Mouse (Mus musculus) heart, postnatal 0 days (tissue): ENCODE data around the gene Mamdc4.

Source experiments
- CTCF ChIP-seq: IDR thresholded peaks from 2 replicates; pipeline ENCODE4 v1.5.1; 2016; ENCODE audit warnings: antibody characterized with exemption, control low read depth, low read depth
- EP300 ChIP-seq: IDR thresholded peaks from 2 replicates; pipeline ENCODE4 v1.6.1; 2016; ENCODE audit warnings: antibody characterized with exemption, low read depth

- no peak for TF ChIP-seq EP300
- no peak for TF ChIP-seq CTCF
Observed at GRCm38 (mm10) chr2:25587290-25587689, 12.6 kb upstream of the Mamdc4 start.
